Mouse (Mus musculus) gastrocnemius, postnatal 25 days (tissue): Measurements from ENCODE around the gene Trpm5. TPM values are rescaled to one million over a fixed set of nuclear protein-coding genes. Genes with fewer than 3 reads are reported as not detected.

Experiments used
- DNase-seq: peaks from one replicate; pipeline ENCODE4 v3.0.0; 2022
- total RNA-seq, 2 experiments: library from RNA; stranded (reverse); gene quantifications; 1 replicate in 1 of 2; 2 replicates in 1 of 2; pipeline ENCODE4 v1.2.3; 2021

Trpm5 gene
- total RNA-seq, 2 experiments from 2014 or later = 0.13 TPM; not detected in 1

GRCm38 (mm10) chr7:143038174-143038931, 56.1 kb downstream of the Trpm5 start:
- DNase-seq = no peak

GRCm38 (mm10) chr7:143037306-143037705, 57.1 kb downstream of the Trpm5 start:
- no peak for DNase-seq

GRCm38 (mm10) chr7:143036787-143037186, 57.7 kb downstream of the Trpm5 start:
- no peak for DNase-seq

- no peak for DNase-seq
Observed at GRCm38 (mm10) chr7:143034519-143035450, 59.7 kb downstream of the Trpm5 start.

GRCm38 (mm10) chr7:143034112-143034511, 60.3 kb downstream of the Trpm5 start:
- DNase-seq = no peak

GRCm38 (mm10) chr7:143033581-143033980, 60.9 kb downstream of the Trpm5 start:
- no peak for DNase-seq

- DNase-seq = no peak
Observed at GRCm38 (mm10) chr7:143031816-143032215, 62.6 kb downstream of the Trpm5 start.

GRCm38 (mm10) chr7:143027196-143027595, 67.2 kb downstream of the Trpm5 start:
- no peak for DNase-seq

GRCm38 (mm10) chr7:143025496-143025895, 68.9 kb downstream of the Trpm5 start:
- DNase-seq = no peak

- no peak for DNase-seq
Observed at GRCm38 (mm10) chr7:143024293-143024692, 70.1 kb downstream of the Trpm5 start.

- no peak for DNase-seq
Observed at GRCm38 (mm10) chr7:143023499-143023898, 70.9 kb downstream of the Trpm5 start.

GRCm38 (mm10) chr7:143021356-143022164, 72.9 kb downstream of the Trpm5 start:
- DNase-seq = no peak

- no peak for DNase-seq
Observed at GRCm38 (mm10) chr7:143020764-143021163, 73.7 kb downstream of the Trpm5 start.

GRCm38 (mm10) chr7:143020040-143020439, 74.4 kb downstream of the Trpm5 start:
- DNase-seq = no peak

Other genes with a start within 250 kb of the Trpm5 start
- 1 to 10 TPM in 1 of 2 experiments, not detected in 1; 2.2 TPM for gene Th, start 163.5 kb downstream of the Trpm5 start, total RNA-seq
- gene Ascl2, start 125.4 kb downstream of the Trpm5 start, total RNA-seq = not detected
- under 1 TPM; 0.23 to 0.27 TPM for gene Tspan32, start 89.6 kb downstream of the Trpm5 start, total RNA-seq
- 100 to 1,000 TPM; 118 to 130 TPM for gene Cd81, start 41.9 kb downstream of the Trpm5 start, total RNA-seq
- gene Tssc4, start 25.4 kb downstream of the Trpm5 start, total RNA-seq = 1 to 10 TPM; 7.4 to 8.6 TPM
- gene Kcnq1, start 11.7 kb upstream of the Trpm5 start, total RNA-seq = under 1 TPM; 0.33 to 0.80 TPM